Mouse (Mus musculus) ZHBTc4 (cell line): ENCODE measurements around the gene Atp6v0a4.

ENCODE experiments used
- DNase-seq: peaks from one replicate; pipeline ENCODE4 v3.0.0-alpha.2; 2011; ENCODE audit warnings: low read depth, low spot score

Atp6v0a4 gene

DNA sequence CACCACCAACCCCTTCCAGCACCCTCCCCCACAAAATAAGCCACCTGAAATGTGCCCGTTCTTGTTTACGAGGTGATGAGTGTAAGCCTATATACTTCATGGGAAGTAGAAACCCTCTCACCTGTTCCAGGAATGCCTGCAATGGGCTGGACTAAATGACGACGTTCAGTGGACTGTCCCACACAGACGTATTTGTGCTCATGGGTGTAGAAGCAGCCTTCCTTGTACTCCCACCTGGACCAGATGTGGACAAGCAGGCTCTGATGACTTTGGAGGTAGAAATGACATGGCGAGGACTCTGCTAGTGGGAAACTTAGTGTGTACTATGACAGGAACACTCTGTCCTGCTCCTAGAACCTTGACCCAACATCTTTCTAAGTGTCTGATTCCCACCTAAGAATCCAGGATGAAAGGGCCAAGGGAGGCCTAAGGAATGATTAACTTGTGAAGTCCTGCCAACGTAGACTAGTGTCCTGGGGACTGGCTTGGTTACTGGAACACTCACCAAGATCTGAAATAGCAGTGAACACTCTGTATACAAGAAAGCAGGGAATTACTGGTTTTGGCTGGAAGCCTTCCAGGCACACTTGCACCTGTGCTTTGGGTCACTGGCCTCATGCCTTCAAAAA is at the start of gene Atp6v0a4:
Atp6v0a4 (minus strand) TSS at position 380 of the 629 bp plus-strand sequence.
- DNase-seq = no peak

DNA sequence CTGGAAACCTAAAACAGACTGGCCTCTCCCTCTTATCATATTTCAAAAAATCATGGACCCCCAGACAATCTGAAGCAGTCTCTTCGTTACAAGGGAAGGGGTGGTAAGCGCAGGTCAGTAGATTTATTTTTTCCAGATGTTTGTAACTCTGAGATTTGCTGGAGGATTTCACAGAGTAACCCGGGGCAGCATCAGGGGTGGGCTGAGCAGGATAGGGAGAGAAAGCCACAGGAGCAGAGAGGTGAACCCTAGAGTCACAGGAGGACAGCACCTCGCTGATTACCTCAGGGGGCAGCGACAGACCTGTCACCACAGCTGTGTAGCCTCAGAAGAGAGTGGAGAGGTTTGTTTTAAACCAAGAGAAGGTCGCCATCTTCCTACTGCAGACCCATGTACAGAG is 41.0 kb upstream of the Atp6v0a4 start:
- no peak for DNase-seq

DNA sequence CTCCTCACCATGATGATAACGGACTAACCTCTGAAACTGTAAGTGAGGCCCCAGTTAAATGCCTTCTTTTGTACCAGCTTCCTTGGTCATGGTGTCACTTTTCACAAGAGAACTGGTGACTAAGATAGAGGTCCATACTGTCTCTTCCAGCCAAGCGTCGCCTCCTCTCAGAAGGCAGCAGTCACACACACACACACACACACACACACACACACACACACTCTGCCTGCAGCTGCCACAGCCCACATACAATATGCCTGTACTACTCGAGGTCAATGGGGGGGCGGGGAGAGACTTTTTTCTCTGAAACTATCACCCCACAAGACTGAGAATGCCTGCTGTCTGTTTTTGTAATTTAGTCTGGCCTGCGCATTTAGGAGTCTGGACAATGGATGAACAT is 40.3 kb upstream of the Atp6v0a4 start:
- no peak for DNase-seq

DNA sequence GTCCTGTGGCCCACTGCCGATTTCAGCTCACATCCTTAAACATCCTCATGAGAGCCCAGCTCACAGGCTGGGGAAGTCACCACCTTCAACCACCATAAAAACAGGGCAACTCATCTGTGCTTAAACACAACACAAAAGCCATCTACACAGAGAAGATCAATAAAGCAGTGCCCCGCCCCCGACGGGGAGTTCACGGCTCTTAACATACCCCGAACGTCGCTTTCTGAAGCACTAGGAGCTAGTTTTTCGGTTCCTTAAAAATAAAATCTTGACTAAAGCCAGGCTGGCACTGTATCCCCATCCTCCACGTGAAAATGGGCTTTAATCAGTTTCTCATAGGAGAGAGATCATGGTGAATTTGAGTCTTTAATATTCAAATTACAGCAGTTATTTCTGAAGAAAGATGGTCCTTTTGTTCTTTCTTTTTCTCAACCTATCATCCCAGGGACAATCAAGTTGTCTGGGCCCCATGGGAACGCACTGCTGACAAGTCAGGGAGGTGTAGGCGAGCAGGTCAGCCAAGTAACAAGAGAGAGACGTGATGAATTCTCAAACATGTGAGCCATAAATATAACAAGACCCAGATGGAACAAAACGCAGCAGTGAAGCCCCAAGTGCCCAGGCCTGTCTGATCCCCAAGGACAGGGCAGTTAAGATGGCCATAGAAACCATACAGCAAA is 38.6 kb upstream of the Atp6v0a4 start:
- DNase-seq = no peak

DNA sequence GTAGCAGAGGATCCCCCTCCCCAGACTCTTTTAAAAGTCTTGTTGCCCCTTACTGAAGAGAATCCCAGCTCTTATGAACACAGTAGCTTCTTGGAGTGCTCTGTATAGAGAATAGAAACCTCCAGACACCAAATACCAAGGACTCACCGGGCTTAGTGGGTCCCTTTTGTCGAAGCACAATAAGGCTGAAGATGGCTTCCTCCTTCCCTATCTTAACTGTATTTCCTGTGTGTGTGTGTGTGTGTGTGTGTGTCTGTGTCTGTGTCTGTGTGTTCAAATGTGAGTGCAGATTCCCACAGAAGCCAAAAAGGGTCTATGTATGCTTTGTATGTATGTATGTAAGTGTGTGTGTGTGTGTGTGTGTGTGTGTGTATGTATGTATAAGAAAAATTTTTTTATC is 36.2 kb upstream of the Atp6v0a4 start:
- no peak for DNase-seq

DNA sequence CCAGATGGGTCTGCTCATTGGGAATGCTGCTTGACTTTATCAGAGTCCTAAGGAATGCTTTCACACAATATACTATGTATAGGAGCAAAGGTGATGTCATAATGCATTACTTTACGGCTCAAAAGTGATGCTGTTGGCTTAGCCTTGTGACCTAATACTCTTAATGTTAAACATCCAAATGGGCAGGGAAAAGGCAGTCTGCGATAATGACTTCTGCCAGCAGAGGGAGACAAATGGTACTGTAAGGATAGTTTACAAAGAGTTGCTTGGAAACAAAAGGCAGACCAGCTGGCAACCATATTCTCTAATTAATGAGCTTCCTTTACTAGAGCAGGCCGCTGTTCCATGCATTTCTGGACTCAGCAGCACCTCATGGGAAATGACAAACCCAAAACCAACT is 35.7 kb upstream of the Atp6v0a4 start:
- peak; percentile 84 for DNase-seq

DNA sequence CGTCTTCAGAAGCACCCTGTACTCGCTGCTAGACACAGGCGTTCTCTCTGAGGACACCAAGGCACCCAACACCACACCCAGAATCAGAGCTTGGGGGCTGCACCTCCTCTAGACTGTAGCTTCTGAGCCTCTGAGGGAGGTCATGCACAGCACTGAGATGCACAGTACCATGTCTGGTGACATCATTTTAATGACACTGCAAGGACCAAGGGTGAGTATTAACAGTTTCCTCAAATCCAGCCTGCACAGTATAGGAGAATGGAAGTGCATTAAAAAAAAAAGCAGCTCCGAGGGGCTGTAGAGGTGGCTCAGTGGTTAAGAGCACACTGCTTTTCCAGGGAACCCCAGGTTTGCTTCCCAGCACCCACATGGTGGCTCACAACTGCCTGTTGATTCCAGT is 35.2 kb upstream of the Atp6v0a4 start:
- DNase-seq = no peak

DNA sequence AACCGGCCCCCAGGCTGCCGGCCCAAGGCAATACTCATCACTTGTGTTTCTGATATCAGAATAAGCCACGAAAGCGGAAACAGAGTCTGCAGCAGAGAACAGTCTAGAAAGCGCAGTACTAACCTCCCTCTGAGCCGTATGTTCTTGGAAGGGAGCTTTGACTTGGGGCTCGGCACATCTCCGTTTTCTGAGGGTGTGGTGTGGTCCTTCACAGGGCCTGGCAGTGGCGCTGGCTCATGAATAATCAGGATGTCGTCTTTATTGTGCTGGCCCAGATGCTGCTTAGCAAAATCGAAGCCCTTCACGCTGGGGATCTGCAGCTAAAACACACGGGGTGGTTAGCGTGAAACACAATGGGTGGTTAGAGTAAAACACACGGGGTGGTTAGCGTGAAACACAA is 33.5 kb upstream of the Atp6v0a4 start:
- peak; percentile 57 for DNase-seq

DNA sequence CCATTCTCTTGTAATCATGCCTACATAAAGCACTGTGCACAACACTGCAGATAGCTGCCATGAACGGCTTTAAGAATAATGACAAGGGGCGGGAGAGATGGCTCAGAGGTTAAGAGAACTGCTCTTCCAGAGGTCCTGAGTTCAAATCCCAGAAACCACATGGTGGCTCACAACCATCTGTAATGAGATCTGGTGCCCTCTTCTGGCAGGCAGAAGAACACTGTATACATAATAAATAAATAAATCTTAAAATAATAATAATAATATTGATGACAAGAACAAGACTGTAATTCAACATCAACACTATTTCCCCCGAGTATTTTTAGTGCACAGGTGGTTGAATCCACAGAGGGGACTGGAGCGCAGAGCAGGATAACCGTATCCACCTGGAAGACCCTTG is 31.8 kb upstream of the Atp6v0a4 start:
- no peak for DNase-seq

DNA sequence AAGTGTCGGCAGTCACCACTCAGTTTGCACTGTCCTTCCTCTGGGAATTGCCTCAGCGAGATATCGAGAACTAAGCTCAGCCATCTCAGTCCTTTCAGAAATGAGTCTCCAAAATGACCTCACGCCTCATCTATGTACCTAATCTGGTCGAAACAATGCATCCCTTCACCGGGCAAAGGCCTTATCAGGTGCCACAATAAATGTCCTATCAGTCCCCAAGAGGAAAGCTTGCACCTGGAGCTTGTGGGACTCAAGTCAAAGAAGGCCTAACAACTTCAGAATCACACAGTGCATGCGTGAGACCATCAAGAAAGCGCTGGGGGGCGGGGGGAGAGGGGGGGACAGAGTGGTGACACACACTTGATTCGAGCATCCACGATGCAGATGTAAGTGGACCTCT is 27.9 kb upstream of the Atp6v0a4 start:
- no peak for DNase-seq

DNA sequence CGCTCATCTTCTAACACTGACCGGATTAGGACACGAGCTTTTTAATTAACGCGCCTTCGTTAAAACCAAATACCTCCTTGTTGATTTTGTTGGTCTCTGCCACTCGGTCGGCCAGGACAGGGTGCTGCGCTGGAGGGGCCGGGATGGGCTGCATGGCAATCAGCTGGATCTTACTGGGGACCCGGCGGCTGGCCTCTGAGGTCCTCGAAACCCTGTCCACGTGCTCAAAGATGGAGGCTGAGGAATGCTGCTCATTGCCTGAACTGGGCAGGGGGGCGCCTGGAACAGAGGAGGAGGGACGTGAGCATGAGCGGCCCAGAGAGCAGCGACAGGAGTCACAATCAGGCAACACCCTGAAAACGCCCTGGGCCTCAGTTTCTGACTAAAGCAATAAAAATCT is 25.1 kb upstream of the Atp6v0a4 start:
- no peak for DNase-seq

DNA sequence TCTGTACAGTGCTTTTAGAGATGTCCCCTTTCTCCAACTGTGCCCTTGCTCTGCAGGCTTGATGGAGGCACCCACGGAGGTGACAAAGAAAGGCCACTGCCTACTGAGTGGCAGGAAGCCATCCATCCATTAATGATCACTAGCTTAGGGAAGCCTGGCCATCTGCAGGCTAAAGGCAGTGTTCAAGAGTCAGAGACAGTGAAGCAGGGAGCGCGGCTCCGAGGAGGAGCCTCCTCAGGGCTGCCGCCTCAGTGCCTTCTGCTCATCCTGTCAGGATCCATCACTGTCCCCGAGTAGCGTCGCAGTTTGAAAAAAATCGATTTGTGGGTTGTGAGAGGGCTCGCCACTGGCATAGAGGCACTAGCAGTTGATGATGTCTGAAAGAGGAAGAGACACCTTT is 24.2 kb upstream of the Atp6v0a4 start:
- DNase-seq = no peak

DNA sequence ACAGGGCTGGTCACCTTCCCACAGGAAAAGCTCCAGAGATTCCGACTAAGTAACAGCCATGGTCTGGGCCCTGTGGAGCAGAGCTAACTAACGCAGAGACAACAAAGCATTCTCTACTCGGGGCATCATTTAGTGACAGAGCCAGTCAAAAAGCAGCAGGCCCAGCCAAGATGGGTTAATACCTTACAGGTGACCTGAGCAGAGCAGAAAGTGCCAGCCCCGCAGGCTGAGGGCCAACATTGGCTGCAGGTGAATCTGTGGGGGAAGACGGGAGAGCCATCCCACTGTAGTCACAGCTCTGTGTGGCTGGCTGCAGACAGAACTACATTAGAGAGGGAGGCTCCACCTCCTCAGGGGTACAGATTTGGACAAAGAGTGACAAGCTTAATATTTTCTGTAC is 22.9 kb upstream of the Atp6v0a4 start:
- DNase-seq = no peak

DNA sequence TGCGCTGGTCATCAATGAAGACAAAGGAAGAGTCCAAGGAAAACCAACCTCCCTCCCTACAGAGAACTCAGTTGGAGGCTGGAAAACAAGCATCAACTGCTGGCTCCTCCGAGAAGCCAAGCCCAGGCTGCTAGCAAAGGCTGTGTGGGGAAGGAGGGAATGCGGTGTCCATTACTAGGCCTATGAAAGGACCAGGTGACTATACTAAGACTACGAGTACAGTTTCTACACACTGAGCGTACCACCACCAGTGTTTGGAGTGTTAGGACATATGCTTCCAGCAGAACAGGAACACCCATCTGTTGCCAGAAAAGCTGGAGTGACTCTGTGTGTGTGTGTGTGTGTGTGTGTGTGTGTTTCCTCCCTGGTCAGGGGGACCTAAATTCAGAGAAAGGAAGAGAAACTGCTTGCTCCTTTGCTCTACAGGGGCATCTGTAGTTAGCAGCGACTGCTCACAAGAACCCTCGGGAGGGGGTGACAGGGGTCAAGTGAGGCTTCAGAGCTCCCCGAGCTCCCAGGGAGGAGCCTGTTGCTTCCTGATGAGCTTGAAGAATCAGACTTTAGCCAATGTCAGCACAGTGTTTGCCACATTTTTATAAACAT is 21.2 kb upstream of the Atp6v0a4 start:
- no peak for DNase-seq

DNA sequence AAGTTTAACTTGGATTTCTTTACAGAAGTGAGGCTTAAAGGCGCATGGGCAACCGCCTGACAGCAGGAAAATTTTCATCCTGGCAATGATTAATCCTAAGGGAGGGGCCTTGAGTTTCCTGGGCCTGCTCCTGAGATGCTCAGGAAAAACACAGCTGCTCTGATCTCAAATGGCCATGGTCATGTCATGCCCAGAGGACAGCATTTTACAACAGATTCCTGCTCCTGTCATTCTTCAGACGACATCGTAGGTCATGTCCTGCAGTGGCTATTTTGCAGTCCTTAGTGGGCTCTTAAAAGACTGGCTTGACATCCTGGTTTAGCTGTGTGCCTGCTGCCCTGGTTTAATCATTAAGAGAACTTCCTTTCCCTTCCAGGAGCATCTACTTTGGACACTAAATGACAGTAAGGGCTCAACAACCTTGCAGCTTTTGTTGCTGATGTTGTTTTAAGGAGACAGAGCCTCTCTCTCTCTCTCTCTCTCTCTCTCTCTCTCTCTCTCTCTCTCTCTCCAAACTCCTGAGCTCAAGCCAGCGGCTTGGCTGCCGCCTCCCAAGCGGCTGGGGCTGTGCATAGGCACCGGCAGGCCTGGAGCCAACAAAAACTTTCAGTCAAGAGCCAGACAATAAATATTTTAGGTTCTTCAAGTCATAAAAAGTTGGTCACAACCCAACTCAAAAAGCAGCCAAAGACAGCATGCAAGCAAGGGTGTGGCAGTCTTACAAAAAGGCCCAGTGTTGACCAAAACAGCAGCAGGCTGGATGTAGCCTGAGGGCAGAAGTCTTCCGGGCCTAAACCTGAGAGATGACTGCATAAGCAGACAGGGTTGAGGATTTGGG is 20.0 kb upstream of the Atp6v0a4 start:
- peak; percentile 54 for DNase-seq

DNA sequence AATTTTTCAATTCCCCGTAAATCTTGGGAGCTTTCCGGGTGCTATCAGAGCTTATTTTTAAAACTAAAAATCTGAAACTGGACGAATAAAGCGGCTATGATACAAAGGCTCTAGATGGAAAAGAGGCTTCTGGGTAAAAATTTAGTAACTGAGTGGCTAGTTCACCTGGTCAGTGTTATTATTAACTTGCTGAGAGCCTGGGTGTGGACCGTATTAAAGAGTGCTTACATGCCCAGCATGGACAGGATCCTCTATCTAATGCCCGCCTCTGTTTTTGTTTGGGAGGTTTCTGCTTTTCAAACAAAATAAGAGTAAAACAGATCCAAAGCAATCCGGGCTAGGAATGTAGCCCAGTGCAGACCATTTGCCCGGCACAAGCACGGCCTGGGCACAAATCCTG is 16.0 kb upstream of the Atp6v0a4 start:
- DNase-seq = no peak

DNA sequence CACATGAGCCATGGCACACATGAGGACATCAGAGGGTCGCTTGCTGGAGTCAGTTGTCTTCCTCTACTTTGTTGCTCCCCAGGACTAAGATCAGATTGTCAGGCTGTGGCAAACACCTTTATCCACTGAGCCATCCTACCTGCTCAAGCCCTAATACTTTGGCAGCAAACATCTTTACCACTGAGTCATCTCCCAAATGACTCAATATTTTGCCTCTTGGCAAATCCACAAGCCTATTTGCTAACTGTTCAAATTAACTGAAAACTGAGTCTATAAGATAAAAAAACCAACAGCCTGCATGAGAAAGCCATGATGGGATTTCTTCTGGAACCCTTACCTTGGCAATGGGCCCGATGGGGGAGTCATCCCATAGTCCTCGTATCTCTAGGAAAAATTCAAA is 14.7 kb upstream of the Atp6v0a4 start:
- DNase-seq = no peak

DNA sequence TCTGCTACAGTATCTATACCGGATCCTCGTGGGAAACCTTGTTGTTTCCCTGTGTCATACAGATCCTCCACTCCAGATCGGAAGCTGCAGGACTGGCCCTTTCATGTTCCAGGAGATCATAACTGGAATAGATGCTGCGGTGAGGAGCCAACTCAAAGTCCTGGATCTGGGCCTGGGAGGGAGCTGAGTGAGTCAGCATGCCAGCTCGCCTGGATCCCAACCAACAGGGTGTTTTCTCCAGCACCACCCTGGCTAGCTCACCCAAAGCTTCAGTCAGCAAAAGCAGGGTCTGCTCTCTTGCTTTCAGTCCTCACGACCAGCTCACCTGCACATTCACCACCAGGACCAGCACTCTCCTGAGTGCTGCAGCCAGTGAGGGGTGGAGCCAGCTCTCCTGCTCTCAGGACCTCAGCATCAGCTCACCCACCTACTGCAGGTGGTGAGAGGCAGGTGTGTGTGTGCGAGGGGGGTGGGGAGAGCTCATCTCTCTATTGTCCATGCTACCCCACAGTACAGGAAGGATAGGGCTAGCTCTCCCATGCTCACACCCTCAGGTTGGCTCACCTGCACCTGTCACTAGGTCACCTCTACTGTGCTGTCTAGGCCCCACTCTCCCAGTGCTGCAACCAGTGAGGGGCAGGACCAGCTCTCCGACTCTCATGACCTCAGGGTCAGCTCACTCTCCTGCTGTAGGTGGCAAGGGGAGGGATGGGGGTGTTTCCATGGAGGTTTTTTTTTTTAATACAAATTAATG is 10.6 kb upstream of the Atp6v0a4 start:
- no peak for DNase-seq

DNA sequence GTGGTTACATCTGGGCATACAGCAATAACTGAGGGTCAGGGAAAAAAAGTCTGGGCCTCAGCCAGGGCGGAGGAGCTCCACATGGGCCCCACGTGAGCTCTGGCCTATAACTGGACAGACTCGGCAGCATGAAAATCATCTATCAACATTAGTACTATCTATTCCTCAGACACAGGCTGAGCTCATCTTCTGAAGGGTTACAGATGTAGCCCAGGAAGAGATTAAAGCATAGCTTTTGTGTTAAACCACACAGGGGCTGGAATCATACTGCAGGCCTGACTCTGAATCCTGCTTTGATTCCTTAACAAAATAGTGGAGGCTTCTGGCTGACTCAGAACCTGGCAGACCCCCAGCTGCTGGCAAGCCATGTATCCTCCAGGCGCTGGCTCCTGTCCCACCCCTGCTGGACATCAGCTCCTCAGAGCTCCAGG is 7.4 kb upstream of the Atp6v0a4 start:
- no peak for DNase-seq

DNA sequence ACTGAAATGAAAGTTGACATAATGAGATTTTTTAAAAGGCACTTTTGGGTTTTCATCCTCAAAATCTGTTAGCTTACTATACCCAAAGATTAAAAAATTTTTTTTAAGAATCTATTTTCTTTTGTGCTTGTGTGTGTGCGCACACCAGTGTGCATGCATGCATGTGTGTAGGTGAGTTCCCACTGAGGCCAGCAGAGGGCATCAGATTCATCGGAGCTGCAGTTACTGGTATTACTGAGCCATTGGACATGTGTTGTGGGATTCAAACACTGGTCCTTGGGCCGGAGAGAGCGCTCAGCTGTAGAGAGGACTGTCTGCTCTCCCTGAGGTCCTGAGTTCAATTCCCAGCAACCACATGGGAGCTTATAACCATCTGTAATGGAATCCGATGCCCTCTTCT is 5.5 kb upstream of the Atp6v0a4 start:
- peak; percentile 53 for DNase-seq

DNA sequence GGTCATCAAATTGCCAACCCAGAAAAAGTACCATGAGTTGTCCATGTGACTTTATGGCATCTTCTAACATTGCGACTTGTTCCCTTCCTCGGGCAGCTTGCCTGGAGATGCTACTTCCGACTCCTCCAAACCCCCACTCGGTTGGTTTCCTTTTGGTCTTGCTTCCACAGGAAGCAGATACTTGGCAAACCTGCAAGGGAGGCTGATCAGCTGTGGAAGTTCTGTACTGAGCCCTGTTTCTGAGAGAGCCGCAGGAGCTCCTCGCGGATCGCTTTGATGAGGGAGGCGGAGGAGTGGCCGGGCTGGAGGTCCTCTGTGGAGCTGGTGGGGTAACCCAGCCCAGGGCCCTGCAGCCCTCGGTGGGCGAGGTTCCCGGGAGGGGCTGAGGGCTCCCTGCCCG is 3.7 kb upstream of the Atp6v0a4 start:
- DNase-seq = no peak

DNA sequence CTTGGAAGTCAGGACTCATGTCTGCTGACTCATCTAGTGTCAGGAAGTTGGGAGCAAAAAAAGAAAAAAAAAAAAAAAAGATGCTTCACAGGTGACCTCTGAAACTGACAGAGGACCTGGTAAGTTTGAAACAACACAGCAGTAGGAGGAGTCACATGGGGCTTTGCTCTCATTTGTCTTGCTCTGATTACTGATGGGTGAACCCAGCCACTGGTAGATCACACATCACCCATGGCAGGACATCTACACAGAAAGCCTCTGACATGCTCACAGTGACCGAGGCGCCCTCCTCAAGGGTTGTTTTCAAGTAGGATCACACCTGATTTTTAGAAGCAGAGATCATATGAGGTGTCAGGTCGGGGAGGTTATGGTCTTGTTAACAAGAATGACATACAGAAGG is 1.1 kb upstream of the Atp6v0a4 start:
- DNase-seq = no peak
